Mouse (Mus musculus): Measurements from ENCODE around the gene Pcdh19. TPM values are rescaled to one million over a fixed set of nuclear protein-coding genes. Genes with fewer than 3 reads are reported as not detected.

The Pcdh19 gene
- not detected for total RNA-seq (2023)

GRCm38 (mm10) chrX:133688840-133689239 lies at the start of gene Pcdh19:
Gene Pcdh19, minus strand, starts transcription at chrX:133688987.

Other genes starting within 250 kb of the Pcdh19 start
- not detected for gene Tnmd, start 162.0 kb upstream of the Pcdh19 start, total RNA-seq (2023)
- 1 to 10 TPM in 1 of 2 experiments, under 1 TPM in 1; 0.70 to 4.4 TPM for gene Tspan6, start 209.4 kb upstream of the Pcdh19 start, total RNA-seq (2023)
- gene Srpx2, start 219.4 kb upstream of the Pcdh19 start, total RNA-seq (2023) = not detected